Mouse (Mus musculus) right cerebral cortex, postnatal 10 days (tissue): ENCODE data around the gene Pitpnb.

Experiments
- DNase-seq, 2 experiments: peaks; one replicate each; pipeline ENCODE4 v3.0.0; 2021; ENCODE audit warnings: low spot score in 2 of 2

Pitpnb gene

DNA sequence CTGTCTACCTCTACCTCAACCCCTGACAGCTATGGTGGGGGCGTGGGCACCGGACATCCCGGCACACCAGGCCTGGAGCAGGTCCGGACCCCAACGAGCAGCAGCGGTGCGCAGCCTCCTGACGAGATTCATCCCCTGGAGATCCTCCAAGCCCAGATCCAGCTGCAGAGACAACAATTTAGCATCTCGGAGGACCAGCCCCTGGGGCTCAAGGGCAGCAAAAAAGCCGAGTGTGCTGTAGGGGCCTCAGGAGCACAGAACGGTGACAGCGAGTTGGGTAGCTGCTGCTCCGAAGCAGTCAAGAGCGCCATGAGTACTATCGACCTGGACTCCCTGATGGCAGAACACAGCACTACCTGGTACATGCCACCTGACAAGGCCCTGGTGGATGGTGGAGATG, 90.9 kb downstream of the Pitpnb start:
- no peak for DNase-seq

DNA sequence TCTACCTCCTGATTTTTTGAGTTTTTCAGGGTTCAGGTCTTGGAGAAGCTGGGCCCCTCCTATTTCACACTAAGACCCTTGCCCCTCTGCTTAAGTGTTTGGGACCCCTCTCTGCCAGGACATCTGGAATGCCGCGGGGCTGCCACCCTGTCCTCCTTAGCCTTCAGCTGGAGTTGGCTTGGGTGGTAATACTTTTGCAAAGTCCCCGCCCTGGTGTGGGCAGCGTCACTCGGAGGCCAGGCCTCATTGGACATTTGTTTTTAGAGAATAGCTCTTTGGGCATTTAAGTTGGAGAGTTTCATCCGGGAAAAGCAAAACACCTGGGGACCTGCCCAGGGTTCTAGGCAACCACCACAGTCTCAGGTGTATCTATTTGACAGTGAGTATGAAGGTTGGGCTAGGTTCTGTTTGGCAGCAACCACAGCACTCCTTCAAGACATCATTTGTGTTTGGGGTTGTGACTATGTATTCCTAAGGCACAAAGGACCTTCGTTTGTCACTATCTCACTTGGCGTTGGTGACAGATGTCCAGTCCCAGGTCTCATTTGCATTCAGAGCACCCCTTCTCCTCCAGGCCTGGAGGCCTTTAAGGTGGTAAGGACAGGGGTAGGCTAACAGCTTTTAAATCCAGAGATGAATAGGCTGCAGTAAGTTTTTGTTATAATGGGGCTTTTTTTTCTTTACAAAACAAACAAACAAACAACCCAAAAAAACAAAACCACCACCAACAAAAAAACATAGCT, 91.7 kb downstream of the Pitpnb start:
- DNase-seq: no peak

DNA sequence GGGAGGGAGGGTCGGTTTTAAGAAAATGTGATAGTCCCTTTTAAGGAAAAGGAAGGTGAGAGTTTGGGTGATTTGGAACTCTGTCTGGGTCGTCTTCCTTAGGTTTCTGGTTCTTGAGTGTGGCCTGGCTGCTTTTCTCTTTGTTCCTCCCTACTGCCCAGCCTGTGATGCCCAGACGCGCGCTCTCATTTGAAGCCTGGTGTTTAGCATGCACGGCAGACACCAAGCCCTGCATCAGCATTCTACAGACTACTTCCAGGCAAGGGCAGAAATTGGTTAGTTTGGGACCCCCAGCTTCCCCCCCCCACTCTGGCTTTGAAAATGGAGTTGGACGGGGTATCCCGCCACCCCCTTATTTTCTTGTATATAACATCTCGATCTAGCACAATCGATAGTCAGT, 92.4 kb downstream of the Pitpnb start:
- DNase-seq: peak in 1 of 2 experiments; percentile 64

DNA sequence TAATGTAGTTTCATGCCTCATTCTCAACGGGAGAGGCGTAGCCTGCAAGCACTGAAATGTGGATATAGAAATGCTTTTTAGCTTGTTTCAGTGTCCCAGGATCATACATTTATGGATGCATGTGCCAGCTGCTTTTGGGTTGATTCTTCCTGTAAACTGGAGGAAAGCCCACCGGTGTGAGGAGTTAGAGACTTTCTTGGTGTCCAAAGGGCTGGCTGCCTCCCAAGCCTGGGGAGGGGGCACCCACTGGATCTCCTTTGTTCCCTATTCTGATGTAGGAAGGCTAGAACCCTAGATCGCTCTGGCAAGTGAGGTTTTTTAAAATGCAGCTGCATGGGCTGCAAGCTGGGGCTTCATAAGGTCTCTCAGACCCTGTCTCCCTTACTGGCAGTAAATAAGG, 93.1 kb downstream of the Pitpnb start:
- no peak for DNase-seq

DNA sequence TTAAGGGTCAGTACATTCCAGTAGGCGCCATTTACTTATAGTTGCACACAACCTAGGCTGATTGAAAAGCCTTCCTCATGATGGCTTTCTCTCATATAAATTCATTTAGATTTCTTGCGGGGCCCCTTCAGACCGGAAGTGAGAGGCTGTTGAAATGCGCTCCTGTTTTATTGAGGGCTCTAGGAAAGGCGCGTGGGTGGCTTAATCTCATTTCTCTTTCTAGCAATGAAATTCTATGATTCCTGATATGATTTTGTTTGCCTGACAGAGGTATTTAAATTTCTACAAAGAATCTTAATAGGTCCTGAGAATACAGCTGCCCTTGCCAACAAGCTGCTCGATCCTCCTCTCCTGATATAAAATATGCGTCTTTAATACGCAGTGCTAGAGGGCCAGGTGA, 95.2 kb downstream of the Pitpnb start:
- DNase-seq: no peak

DNA sequence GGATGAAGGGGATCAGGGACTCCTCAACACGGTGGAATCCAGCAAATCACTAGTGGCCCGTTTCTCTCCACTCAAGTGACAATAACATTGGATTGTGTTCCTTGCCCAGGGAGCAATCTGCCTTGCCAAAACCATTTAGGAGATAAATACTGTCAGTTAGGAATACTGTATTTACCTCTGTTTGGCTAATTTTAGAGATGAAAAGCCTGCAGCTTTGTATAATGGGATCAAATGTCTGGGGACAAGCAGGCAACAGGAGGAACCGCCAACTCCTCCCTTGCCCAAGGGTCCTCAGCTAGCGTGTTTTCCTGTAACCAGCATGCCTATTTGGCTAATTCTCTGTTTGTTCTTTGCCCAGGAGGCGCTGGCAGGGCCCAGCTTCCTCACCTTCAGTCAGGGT, 95.7 kb downstream of the Pitpnb start:
- no peak for DNase-seq

DNA sequence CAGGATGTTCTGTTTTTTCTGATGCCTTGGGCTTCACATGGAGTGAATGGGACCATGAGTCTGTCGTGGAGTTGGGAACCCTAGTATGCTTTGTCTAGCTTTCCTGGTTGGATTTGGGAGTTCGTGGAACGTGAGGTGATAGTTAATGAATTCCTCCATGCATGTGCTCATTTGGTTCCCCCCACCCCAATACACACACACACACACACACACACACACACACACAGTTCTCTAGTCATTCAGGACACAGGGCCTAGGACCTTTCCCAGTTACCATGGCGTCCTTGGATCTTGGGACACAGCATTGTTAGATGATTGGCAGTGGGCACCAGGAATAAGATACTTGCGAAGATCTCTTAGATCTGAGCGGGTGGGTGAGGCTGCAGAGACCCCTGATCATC, 98.3 kb downstream of the Pitpnb start:
- no peak for DNase-seq

DNA sequence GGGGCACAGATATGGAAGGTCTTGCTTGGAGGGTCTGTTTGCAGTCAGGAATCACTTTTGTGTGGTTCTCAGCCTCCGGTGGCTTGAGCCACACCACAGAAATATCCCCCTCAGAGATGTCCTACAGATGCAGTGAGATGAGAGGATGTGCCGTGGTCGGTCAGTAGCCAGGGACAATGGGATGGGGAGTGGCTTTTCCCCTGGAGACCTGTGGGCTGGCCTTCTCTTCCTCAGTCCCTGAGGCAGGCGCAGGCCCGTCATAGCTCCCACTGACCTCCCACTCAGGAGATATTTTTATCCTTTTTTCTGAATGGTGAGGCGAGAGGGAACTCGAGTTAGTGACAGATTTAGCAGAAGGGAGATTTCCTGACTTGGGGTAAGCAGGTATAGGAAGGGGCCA, 99.2 kb downstream of the Pitpnb start:
- DNase-seq: no peak

DNA sequence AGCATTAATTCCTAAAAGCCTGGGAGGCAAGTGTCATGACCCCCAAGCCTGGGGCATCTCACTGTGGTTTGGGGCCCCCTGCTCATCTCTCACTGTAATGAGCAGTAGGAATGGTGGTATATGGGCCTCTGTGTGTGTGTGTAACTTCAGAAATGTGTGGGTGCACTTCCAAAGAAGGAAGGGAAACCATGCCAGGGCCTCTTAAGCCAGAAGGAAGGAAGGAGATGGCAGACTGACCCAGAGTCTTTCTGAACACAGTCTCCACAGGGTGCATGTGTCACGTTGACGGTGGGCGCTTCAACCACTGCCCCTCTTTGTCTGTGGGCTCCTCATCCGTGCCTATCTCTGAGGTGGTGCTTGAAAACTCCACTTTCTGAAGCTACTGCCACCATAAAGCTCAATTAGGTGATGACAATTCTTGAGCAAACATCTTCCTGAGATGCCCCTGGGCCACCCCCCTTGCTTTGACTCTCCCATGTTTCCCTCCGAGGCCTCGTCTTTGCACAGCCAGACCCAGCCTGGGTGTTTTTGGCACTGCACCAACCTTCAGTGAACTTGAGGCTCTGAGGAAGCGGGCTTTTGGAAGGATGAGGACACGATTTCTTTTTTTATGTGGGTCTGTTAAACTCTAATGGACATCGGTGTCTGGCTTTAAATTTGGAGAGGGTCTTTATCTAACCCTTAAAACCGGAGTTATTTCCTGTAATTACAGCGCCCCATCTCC, 100.6 kb downstream of the Pitpnb start:
- peak in 1 of 2 experiments; percentile 71 for DNase-seq

DNA sequence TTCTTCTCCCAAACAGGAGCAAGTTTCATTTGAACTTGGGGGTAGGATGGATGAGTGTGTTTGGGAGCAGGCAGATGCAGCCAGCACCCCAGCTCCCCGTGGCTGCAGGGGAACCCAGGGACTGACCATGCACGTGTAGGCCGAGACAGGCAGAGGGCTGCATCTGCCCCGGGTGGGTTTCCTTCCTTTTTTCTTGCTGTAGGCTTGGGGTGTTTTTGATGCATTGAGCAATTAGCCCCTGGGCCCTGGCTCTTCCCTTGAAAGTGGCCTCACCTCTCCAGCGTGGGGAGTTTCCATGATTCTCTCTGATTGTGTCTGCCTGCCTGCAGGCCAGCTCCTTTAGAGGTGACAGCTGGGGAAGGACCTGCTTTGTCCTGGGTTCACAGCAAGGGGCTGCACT, 102.3 kb downstream of the Pitpnb start:
- no peak for DNase-seq

GRCm38 (mm10) chr5:111434342-111434842, 103.8 kb downstream of the Pitpnb start:
- DNase-seq: peak in 1 of 2 experiments; percentile 61

DNA sequence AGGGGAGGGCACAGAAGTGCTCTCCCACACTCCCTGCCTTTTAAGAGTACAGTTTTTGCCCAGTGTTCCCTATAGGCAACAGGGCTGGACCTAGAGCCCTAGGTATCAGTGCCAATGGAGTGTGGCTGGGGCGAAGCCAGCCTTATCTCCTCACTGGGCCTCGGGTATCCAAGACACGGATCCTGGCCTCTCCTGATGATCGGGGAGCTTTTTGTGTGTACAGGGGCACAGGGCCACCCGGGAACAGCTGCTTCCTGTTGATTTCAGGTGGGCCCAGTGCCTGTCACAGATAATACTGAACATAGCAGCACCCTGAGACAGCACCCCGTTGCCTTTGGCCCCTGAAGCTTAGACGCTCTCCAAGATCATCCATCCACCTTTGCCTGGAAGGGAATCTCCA, 105.7 kb downstream of the Pitpnb start:
- no peak for DNase-seq

DNA sequence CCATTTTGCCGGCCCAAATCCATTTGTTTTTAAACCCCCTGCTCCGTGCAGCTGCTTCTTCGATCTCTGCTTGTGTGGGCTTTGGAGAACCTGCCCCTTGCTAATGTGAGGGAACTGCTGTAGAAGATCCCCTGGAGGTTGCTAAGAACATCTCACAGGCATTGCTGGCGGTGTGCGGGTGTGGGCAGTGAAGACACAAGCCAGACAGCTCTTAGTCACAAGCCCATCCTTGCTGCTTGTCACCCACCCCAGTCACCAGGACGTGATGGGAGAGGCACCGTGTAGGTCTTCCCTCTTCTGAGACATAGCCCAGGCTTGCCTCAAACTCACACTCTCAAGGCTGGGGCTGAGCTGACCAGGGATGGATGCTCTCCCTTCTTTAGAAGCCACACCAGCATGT, 106.6 kb downstream of the Pitpnb start:
- DNase-seq: no peak
